Mouse (Mus musculus): ENCODE results near the gene Fgfr2. TPM values are rescaled to one million over a fixed set of nuclear protein-coding genes. Genes with fewer than 3 reads are reported as not detected.

Gene Fgfr2
- polyA plus RNA-seq, 1 experiment from 2014 or later: 169 TPM

DNA sequence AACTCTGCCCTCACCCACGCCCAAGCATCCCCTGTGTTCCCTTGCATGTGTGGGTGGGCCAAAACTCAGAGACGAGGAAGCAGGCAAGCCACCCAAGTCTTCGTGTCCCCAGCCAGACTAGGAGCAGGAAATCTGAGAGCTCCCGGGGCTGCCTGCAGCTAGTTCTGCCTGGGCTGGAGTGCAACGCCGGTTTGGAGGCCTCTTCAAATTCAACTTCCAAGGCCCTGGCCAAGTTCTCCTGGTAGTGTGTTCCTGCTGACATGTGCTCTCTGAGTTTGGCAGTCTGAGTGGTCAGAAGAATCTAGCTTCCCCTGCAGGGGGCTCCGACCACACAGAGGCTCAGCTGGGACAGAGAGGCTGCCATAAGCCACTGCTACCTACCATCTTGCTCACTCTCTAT is 2948.6 kb downstream of the Fgfr2 start:
- peaks cover 62% of the 10 kb centered on the region for H3K36me3 ChIP-seq (ENCODE audit: control insufficient read depth, insufficient read depth, low read length)
- H3K4me3 ChIP-seq (ENCODE audit: low read depth, low read length): no peak overlapping the region
- no peak for ATAC-seq (ENCODE audit: insufficient number of reproducible peaks, insufficient read depth, low FRiP score, low read depth)
- H3K27me3 ChIP-seq (ENCODE audit: control insufficient read depth, insufficient read depth, low read length): no peaks in the 10 kb centered on the region
- H3K4me1 ChIP-seq (ENCODE audit: control insufficient read depth, insufficient read depth, low read length): peaks cover 20% of the 10 kb centered on the region
- no peak overlapping the region for H3K4me2 ChIP-seq (replicated peaks; ENCODE audit: low read depth, low read length)
- no peak overlapping the region for H3K9ac ChIP-seq (replicated peaks; ENCODE audit: low read depth, low read length)
- 49% methylated on average over 7 of the region's 7 CpGs for WGBS
- no peaks in the 10 kb centered on the region for H3K9me3 ChIP-seq (ENCODE audit: control insufficient read depth, low read depth, low read length)
- peak overlapping the region; percentile 62; the same call in 1 of the 2 replicates for H3K27ac ChIP-seq (ENCODE audit: low read length)

DNA sequence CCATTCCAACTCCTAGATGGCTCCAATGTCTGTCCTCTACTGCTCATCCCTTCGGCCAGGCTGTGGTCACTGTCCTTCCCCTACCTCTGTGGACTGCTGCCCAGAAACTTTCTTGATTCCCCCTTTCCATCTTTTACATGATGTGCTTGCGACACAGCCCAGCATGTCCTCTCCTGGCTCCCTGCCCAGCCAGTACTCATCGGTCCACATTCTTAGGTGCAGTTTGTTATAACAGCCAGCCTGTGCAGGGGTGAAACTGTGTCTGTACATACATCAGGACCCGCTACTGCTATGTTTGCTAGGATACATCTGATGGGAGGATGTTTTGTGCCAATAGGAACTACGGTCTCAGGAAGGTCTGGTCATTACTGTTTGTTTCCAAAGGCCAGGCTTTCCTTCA is 2949.2 kb downstream of the Fgfr2 start:
- H3K36me3 ChIP-seq (ENCODE audit: control insufficient read depth, insufficient read depth, low read length): peaks cover 65% of the 10 kb centered on the region
- ATAC-seq (ENCODE audit: insufficient number of reproducible peaks, insufficient read depth, low FRiP score, low read depth): no peak
- no peaks in the 10 kb centered on the region for H3K9me3 ChIP-seq (ENCODE audit: control insufficient read depth, low read depth, low read length)
- H3K27ac ChIP-seq (ENCODE audit: low read length): peak overlapping the region; percentile 62; the same call in 1 of the 2 replicates
- no peak overlapping the region for H3K9ac ChIP-seq (replicated peaks; ENCODE audit: low read depth, low read length)
- H3K4me3 ChIP-seq (ENCODE audit: low read depth, low read length): no peak overlapping the region
- H3K27me3 ChIP-seq (ENCODE audit: control insufficient read depth, insufficient read depth, low read length): no peaks in the 10 kb centered on the region
- peaks cover 20% of the 10 kb centered on the region for H3K4me1 ChIP-seq (ENCODE audit: control insufficient read depth, insufficient read depth, low read length)
- WGBS: 57% methylated on average over 5 of the region's 5 CpGs
- no peak overlapping the region for H3K4me2 ChIP-seq (replicated peaks; ENCODE audit: low read depth, low read length)

DNA sequence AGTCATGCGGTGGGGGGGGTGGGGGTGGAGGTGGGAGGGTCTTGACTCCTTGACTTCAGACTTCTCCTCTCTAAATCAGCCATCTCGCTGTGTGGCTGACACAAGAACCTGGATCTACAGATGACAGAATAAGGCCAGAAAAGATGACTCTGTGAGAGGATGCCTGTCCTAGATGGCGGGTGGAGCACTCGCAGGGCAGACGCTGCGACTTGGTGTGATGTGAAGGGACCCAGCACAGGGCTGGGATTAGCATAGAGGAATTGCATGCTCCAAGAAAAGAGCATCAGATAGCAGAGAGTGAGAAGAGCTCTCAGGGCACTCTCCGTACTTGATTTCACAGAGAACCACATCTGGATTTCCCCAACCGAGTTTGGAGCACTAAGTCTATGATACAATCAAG is 2953.0 kb downstream of the Fgfr2 start:
- Histone ChIP-seq H3K4me1 (ENCODE audit: control insufficient read depth, insufficient read depth, low read length) (peaks cover 34% of the 10 kb centered on the region), H3K9me3 (ENCODE audit: control insufficient read depth, low read depth, low read length) (no peaks in the 10 kb centered on the region), H3K4me3 (ENCODE audit: low read depth, low read length) (no peak overlapping the region), H3K9ac (replicated peaks; ENCODE audit: low read depth, low read length) (no peak overlapping the region), H3K4me2 (replicated peaks; ENCODE audit: low read depth, low read length) (no peak overlapping the region), H3K36me3 (ENCODE audit: control insufficient read depth, insufficient read depth, low read length) (peaks cover 53% of the 10 kb centered on the region), H3K27me3 (ENCODE audit: control insufficient read depth, insufficient read depth, low read length) (no peaks in the 10 kb centered on the region), H3K27ac (ENCODE audit: low read length) (peak overlapping the region; percentile 30)
- no peak for ATAC-seq (ENCODE audit: insufficient number of reproducible peaks, insufficient read depth, low FRiP score, low read depth)
- 47% methylated on average over 8 of the region's 8 CpGs for WGBS

DNA sequence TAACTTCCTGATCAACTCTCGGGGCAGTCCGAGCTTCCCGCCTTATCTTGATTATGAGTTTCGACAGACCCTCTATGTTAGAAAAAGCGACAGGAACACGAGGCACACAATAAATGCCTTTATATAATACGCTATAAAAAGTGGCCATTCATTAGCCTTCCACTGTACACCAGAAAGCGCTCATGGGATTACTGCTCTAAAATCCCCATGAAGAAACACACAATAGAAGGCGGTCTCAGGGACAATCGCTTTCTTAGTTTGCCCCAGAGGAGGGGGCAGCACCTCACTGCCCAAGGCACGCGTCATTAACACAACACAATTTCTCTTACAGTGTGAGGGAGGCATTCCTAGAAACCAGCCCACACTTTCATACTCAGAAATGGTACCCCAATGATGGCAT is 2954.9 kb downstream of the Fgfr2 start:
- no peak overlapping the region for H3K4me3 ChIP-seq (ENCODE audit: low read depth, low read length)
- no peaks in the 10 kb centered on the region for H3K9me3 ChIP-seq (ENCODE audit: control insufficient read depth, low read depth, low read length)
- no peak overlapping the region for H3K9ac ChIP-seq (replicated peaks; ENCODE audit: low read depth, low read length)
- no peak overlapping the region for H3K27ac ChIP-seq (ENCODE audit: low read length)
- 65% methylated on average over 12 of the region's 12 CpGs for WGBS
- H3K36me3 ChIP-seq (ENCODE audit: control insufficient read depth, insufficient read depth, low read length): peaks cover 58% of the 10 kb centered on the region
- H3K4me1 ChIP-seq (ENCODE audit: control insufficient read depth, insufficient read depth, low read length): peaks cover 38% of the 10 kb centered on the region
- no peak overlapping the region for H3K4me2 ChIP-seq (replicated peaks; ENCODE audit: low read depth, low read length)
- ATAC-seq (ENCODE audit: insufficient number of reproducible peaks, insufficient read depth, low FRiP score, low read depth): no peak
- H3K27me3 ChIP-seq (ENCODE audit: control insufficient read depth, insufficient read depth, low read length): no peaks in the 10 kb centered on the region

DNA sequence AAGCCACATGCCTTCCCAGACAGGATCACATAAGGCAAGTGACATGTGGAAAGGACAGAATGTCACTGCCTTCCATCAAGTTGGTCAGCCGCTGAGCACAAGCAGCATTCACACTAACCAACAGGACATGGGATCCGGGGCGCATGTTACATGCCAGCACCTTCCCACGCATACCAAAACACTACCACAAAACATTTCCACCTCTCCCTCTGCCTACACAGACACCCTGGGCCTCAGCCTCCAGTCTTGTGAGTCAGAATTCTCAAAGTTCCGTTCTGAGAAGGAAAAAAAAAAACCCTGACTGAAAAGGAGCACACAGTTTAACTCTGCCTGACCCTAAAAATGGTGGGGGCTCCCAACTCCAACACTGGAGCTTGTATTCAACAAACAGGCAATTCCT is 2955.9 kb downstream of the Fgfr2 start:
- 84% methylated on average over 5 of the region's 5 CpGs for WGBS
- H3K36me3 ChIP-seq (ENCODE audit: control insufficient read depth, insufficient read depth, low read length): peaks cover 64% of the 10 kb centered on the region
- ATAC-seq (ENCODE audit: insufficient number of reproducible peaks, insufficient read depth, low FRiP score, low read depth): no peak
- H3K9me3 ChIP-seq (ENCODE audit: control insufficient read depth, low read depth, low read length): no peaks in the 10 kb centered on the region
- no peak overlapping the region for H3K9ac ChIP-seq (replicated peaks; ENCODE audit: low read depth, low read length)
- H3K4me1 ChIP-seq (ENCODE audit: control insufficient read depth, insufficient read depth, low read length): peaks cover 41% of the 10 kb centered on the region
- H3K27ac ChIP-seq (ENCODE audit: low read length): peak overlapping the region; percentile 86; the same call in 1 of the 2 replicates
- H3K27me3 ChIP-seq (ENCODE audit: control insufficient read depth, insufficient read depth, low read length): no peaks in the 10 kb centered on the region
- H3K4me2 ChIP-seq (replicated peaks; ENCODE audit: low read depth, low read length): no peak overlapping the region
- no peak overlapping the region for H3K4me3 ChIP-seq (ENCODE audit: low read depth, low read length)

DNA sequence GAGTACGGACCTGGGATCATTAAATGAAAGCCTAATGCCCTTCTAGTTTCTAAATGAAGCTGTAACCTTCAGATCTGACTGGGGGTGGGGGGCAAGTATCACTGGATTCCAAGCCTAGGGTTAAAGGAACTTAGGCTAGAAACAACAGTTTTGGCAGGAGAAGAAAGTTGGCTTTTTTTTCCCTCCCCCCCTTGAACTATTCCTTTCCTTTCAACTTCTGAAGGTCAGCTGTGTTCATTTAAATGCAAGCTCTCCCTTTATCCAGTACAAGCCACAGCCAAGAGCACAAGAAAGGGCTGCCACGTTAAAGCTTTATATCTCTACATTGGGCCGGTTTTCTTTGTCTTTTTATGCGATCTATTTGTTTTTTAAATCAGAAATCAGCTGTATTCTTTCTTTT is 2957.0 kb downstream of the Fgfr2 start:
- no peak for ATAC-seq (ENCODE audit: insufficient number of reproducible peaks, insufficient read depth, low FRiP score, low read depth)
- Histone ChIP-seq H3K27ac (ENCODE audit: low read length) (peak overlapping the region; percentile 86), H3K27me3 (ENCODE audit: control insufficient read depth, insufficient read depth, low read length) (no peaks in the 10 kb centered on the region), H3K4me2 (replicated peaks; ENCODE audit: low read depth, low read length) (no peak overlapping the region), H3K9ac (replicated peaks; ENCODE audit: low read depth, low read length) (no peak overlapping the region), H3K36me3 (ENCODE audit: control insufficient read depth, insufficient read depth, low read length) (peaks cover 64% of the 10 kb centered on the region), H3K4me1 (ENCODE audit: control insufficient read depth, insufficient read depth, low read length) (peaks cover 41% of the 10 kb centered on the region), H3K4me3 (ENCODE audit: low read depth, low read length) (no peak overlapping the region), H3K9me3 (ENCODE audit: control insufficient read depth, low read depth, low read length) (no peaks in the 10 kb centered on the region)
- 57% methylated on average over 4 of the region's 4 CpGs for WGBS

DNA sequence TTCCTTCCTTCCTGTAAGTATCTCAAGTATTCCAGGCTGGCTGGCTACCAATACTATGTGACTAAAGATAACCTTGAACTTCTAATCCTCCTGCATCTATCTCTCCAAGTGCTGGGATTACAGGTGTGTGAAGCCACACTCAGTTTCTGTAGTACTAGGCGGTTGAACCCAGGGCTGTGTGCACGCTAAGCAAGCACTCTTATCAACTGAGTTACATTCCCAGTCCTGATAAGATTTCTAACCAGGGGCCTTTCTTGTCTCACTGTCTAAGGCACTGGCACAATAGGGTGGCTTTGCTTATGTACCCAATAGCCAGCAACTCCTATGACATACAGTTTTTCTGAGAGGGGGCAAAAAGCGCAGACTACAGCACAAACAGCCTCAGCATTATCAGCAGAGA is 2957.7 kb downstream of the Fgfr2 start:
- no peaks in the 10 kb centered on the region for H3K9me3 ChIP-seq (ENCODE audit: control insufficient read depth, low read depth, low read length)
- peaks cover 41% of the 10 kb centered on the region for H3K4me1 ChIP-seq (ENCODE audit: control insufficient read depth, insufficient read depth, low read length)
- H3K4me3 ChIP-seq (ENCODE audit: low read depth, low read length): no peak overlapping the region
- peak overlapping the region; percentile 86 for H3K27ac ChIP-seq (ENCODE audit: low read length)
- H3K27me3 ChIP-seq (ENCODE audit: control insufficient read depth, insufficient read depth, low read length): no peaks in the 10 kb centered on the region
- no peak overlapping the region for H3K9ac ChIP-seq (replicated peaks; ENCODE audit: low read depth, low read length)
- peak; percentile 25 for ATAC-seq (ENCODE audit: insufficient number of reproducible peaks, insufficient read depth, low FRiP score, low read depth)
- H3K4me2 ChIP-seq (replicated peaks; ENCODE audit: low read depth, low read length): no peak overlapping the region
- 32% methylated on average over 3 of the region's 3 CpGs for WGBS
- peaks cover 58% of the 10 kb centered on the region for H3K36me3 ChIP-seq (ENCODE audit: control insufficient read depth, insufficient read depth, low read length)

DNA sequence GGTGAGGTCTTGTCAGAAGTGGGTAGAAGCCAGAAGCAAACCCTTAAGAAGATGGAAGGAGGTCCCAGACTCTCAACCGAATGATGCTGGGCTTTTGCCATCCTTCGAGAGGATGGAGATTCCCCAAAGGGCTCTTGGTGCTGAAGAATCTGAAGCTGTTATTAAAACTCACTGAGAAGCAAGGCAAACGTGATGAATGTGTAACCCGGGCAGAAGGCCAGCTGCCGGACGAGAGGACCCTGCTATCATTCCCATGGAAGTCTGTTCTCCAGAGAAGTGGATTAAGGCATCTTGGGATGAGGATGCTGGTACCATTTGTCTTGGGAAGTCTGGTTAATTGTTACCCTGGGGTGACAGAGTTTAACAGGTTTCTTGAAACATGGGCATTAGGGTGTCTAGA is 2960.4 kb downstream of the Fgfr2 start:
- Histone ChIP-seq H3K9ac (replicated peaks; ENCODE audit: low read depth, low read length) (no peak overlapping the region), H3K4me3 (ENCODE audit: low read depth, low read length) (no peak overlapping the region), H3K36me3 (ENCODE audit: control insufficient read depth, insufficient read depth, low read length) (peaks cover 32% of the 10 kb centered on the region), H3K4me1 (ENCODE audit: control insufficient read depth, insufficient read depth, low read length) (peaks cover 39% of the 10 kb centered on the region), H3K27ac (ENCODE audit: low read length) (no peak overlapping the region), H3K4me2 (replicated peaks; ENCODE audit: low read depth, low read length) (no peak overlapping the region), H3K9me3 (ENCODE audit: control insufficient read depth, low read depth, low read length) (no peaks in the 10 kb centered on the region), H3K27me3 (ENCODE audit: control insufficient read depth, insufficient read depth, low read length) (no peaks in the 10 kb centered on the region)
- WGBS: 62% methylated on average over 6 of the region's 6 CpGs
- ATAC-seq (ENCODE audit: insufficient number of reproducible peaks, insufficient read depth, low FRiP score, low read depth): no peak

DNA sequence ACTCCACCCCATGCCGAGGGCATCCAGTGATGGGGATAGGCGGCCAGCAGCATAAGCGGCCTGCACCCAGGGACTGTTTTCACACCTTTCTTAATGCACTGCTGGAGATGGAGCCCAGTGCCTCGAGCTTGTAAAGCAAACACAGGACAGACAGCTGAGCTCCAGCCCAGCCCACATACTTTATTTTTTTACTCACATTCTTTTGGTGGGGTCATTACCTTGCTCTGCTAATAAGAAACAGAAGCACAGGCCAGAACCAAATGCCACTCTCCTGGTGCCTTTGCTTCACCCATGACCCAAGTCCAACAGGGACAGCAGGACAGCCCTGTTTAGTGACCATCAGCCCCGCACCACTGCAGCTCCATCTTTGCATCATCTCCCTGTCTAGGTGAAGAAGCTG is 2961.6 kb downstream of the Fgfr2 start:
- H3K27ac ChIP-seq (ENCODE audit: low read length): no peak overlapping the region
- no peak for ATAC-seq (ENCODE audit: insufficient number of reproducible peaks, insufficient read depth, low FRiP score, low read depth)

More for the DNA sequence above, 2961.6 kb downstream of the Fgfr2 start:
- H3K36me3 ChIP-seq (ENCODE audit: control insufficient read depth, insufficient read depth, low read length): peaks cover 26% of the 10 kb centered on the region
- peaks cover 29% of the 10 kb centered on the region for H3K4me1 ChIP-seq (ENCODE audit: control insufficient read depth, insufficient read depth, low read length)
- H3K9me3 ChIP-seq (ENCODE audit: control insufficient read depth, low read depth, low read length): no peaks in the 10 kb centered on the region
- no peak overlapping the region for H3K4me3 ChIP-seq (ENCODE audit: low read depth, low read length)
- no peak overlapping the region for H3K9ac ChIP-seq (replicated peaks; ENCODE audit: low read depth, low read length)
- H3K27me3 ChIP-seq (ENCODE audit: control insufficient read depth, insufficient read depth, low read length): no peaks in the 10 kb centered on the region
- 55% methylated on average over 5 of the region's 5 CpGs for WGBS
- H3K4me2 ChIP-seq (replicated peaks; ENCODE audit: low read depth, low read length): no peak overlapping the region

Data from stomach, embryonic 14.5 days (tissue).